Mouse (Mus musculus) liver, embryonic 16.5 days (tissue): ENCODE measurements around the gene Sap30bp. TPM values are rescaled to one million over a fixed set of nuclear protein-coding genes. Genes with fewer than 3 reads are reported as not detected.

ENCODE experiments used
- ATAC-seq: fragments of 200-750 bp; cut with Nextera tagmentation; 2 replicates; pipeline ENCODE4 v1.8.0; 2017; ENCODE audit warnings: low read depth, mild to moderate bottlenecking, moderate number of reproducible peaks, moderate library complexity
- H3K27ac ChIP-seq: fragments of 300-500 bp; sonication (generic); 2 replicates; pipeline ENCODE4 v1.5.1; 2014; ENCODE audit warnings: mild to moderate bottlenecking, low read length
- H3K27me3 ChIP-seq: fragments of 300-500 bp; sonication (generic); 2 replicates; pipeline ENCODE4 v1.6.1; 2014; ENCODE audit warnings: low read depth, low read length, mixed read lengths; ENCODE audit not compliant: control insufficient read depth, insufficient read depth
- H3K36me3 ChIP-seq: fragments of 300-500 bp; sonication (generic); 2 replicates; pipeline ENCODE4 v1.6.1; 2014; ENCODE audit warnings: mild to moderate bottlenecking; ENCODE audit not compliant: control insufficient read depth, insufficient read depth
- H3K4me1 ChIP-seq: fragments of 300-500 bp; sonication (generic); 2 replicates; pipeline ENCODE4 v1.6.1; 2014; ENCODE audit warnings: low read depth, low read length, mixed read lengths; ENCODE audit not compliant: control insufficient read depth
- H3K4me2 ChIP-seq: fragments of 300-500 bp; sonication (generic); 2 replicates; pipeline ENCODE4 v1.6.1; 2014; ENCODE audit warnings: low read depth, low read length, mixed read lengths
- H3K4me3 ChIP-seq: fragments of 300-500 bp; sonication (generic); 2 replicates; pipeline ENCODE4 v1.5.1; 2014; ENCODE audit warnings: low read depth, mild to moderate bottlenecking, low read length
- H3K9ac ChIP-seq: fragments of 300-500 bp; sonication (generic); 2 replicates; pipeline ENCODE4 v1.6.1; 2014; ENCODE audit warnings: low read depth, low read length
- H3K9me3 ChIP-seq: fragments of 300-500 bp; sonication (generic); replicated peaks from 2 replicates; pipeline ENCODE4 v1.6.1; 2016; ENCODE audit warnings: low read length; ENCODE audit not compliant: control insufficient read depth
- WGBS: fragments of 180-500 bp; shearing (Covaris S2); extraction: QIAGEN DNeasy Blood & Tissue Kit; methylation state at CpG from one replicate; pipeline ENCODE4 v1.1.7; 2014; ENCODE audit not compliant: insufficient replicate concordance; 5-methylcytosine and 5-hydroxymethylcytosine counted together
- polyA plus RNA-seq: library from polyadenylated mRNA; unstranded; fragments of >200 nt; fragmentation: Nextera tagmentation; extraction: Ambion mirVana; gene quantifications from 2 replicates; pipeline ENCODE4 v1.2.1, GENCODE M21; 2015

The Sap30bp gene
- polyA plus RNA-seq, 1 experiment from 2014 or later, result 13.6 TPM

GRCm38 (mm10) chr11:115919073-115919472 is 14.0 kb upstream of the Sap30bp start:
- 65% methylated on average over 5 of the region's 5 CpGs for WGBS
- H3K27me3 ChIP-seq, result no peaks in the 10 kb centered on the region
- no peak overlapping the region for H3K4me3 ChIP-seq
- peaks cover 2% of the 10 kb centered on the region; the same call in 1 of the 2 replicates for H3K36me3 ChIP-seq
- no peak overlapping the region for H3K4me2 ChIP-seq
- 0 out of 2 replicates have a peak overlapping the region, but pooled peaks have one; percentile 20 for H3K27ac ChIP-seq
- H3K4me1 ChIP-seq, result peaks cover 3% of the 10 kb centered on the region
- H3K9ac ChIP-seq, result no peak overlapping the region
- ATAC-seq, result peak; percentile 47; the same call in 1 of the 2 replicates
- H3K9me3 ChIP-seq, result no peaks in the 10 kb centered on the region

GRCm38 (mm10) chr11:115920110-115920818 is 12.8 kb upstream of the Sap30bp start:
- peaks cover 3% of the 10 kb centered on the region for H3K4me1 ChIP-seq
- no peak overlapping the region for H3K4me3 ChIP-seq
- WGBS, result 27% methylated on average over 6 of the region's 6 CpGs
- H3K36me3 ChIP-seq, result peaks cover 2% of the 10 kb centered on the region; the same call in 1 of the 2 replicates
- no peak overlapping the region for H3K4me2 ChIP-seq
- no peaks in the 10 kb centered on the region for H3K27me3 ChIP-seq
- peak; percentile 58 for ATAC-seq
- no peaks in the 10 kb centered on the region for H3K9me3 ChIP-seq
- H3K27ac ChIP-seq, result no peak overlapping the region
- H3K9ac ChIP-seq, result no peak overlapping the region

GRCm38 (mm10) chr11:115921986-115922385 is 11.1 kb upstream of the Sap30bp start:
- 93% methylated on average over 1 of the region's 1 CpGs for whole genome bisulfite sequencing
- H3K9ac ChIP-seq, result no peak overlapping the region
- no peaks in the 10 kb centered on the region for H3K9me3 ChIP-seq
- H3K36me3 ChIP-seq, result peaks cover 2% of the 10 kb centered on the region; the same call in 1 of the 2 replicates
- no peaks in the 10 kb centered on the region for H3K27me3 ChIP-seq
- peaks cover under 1% of the 10 kb centered on the region; the same call in 1 of the 2 replicates for H3K4me1 ChIP-seq
- H3K4me2 ChIP-seq, result no peak overlapping the region
- H3K27ac ChIP-seq, result no peak overlapping the region
- no peak for ATAC-seq
- H3K4me3 ChIP-seq, result no peak overlapping the region

GRCm38 (mm10) chr11:115929031-115929430 is 4.1 kb upstream of the Sap30bp start:
- 82% methylated on average over 8 of the region's 8 CpGs for WGBS

GRCm38 (mm10) chr11:115929818-115930217 is 3.3 kb upstream of the Sap30bp start:
- Histone ChIP-seq H3K9me3 (no peaks in the 10 kb centered on the region), H3K27me3 (no peaks in the 10 kb centered on the region), H3K36me3 (no peaks in the 10 kb centered on the region), H3K4me2 (no peak overlapping the region), H3K9ac (no peak overlapping the region), H3K4me3 (no peak overlapping the region), H3K27ac (no peak overlapping the region), H3K4me1 (peaks cover 17% of the 10 kb centered on the region)
- no peak for ATAC-seq
- WGBS, result 44% methylated on average over 3 of the region's 3 CpGs

More at GRCm38 (mm10) chr11:115929031-115929430, 4.1 kb upstream of the Sap30bp start:
- Histone ChIP-seq H3K27ac (no peak overlapping the region), H3K4me1 (peaks cover 11% of the 10 kb centered on the region), H3K36me3 (no peaks in the 10 kb centered on the region), H3K4me2 (no peak overlapping the region), H3K27me3 (no peaks in the 10 kb centered on the region), H3K9me3 (no peaks in the 10 kb centered on the region), H3K4me3 (no peak overlapping the region), H3K9ac (no peak overlapping the region)
- ATAC-seq, result no peak

- Histone ChIP-seq H3K36me3 (no peaks in the 10 kb centered on the region), H3K4me2 (no peak overlapping the region), H3K4me3 (no peak overlapping the region), H3K9ac (no peak overlapping the region), H3K27me3 (no peaks in the 10 kb centered on the region), H3K27ac (no peak overlapping the region), H3K4me1 (peaks cover 19% of the 10 kb centered on the region), H3K9me3 (no peaks in the 10 kb centered on the region)
- no peak for ATAC-seq
- WGBS, result 53% methylated on average over 3 of the region's 3 CpGs
Observed at GRCm38 (mm10) chr11:115931235-115931634, 1.8 kb upstream of the Sap30bp start.

- Histone ChIP-seq H3K9me3 (no peaks in the 10 kb centered on the region), H3K4me3 (peak overlapping the region; percentile 78), H3K4me1 (peaks cover 19% of the 10 kb centered on the region), H3K4me2 (peak overlapping the region; percentile 88), H3K27ac (no peak overlapping the region), H3K9ac (peak overlapping the region; percentile 73), H3K36me3 (peaks cover 6% of the 10 kb centered on the region), H3K27me3 (no peaks in the 10 kb centered on the region)
- peak; percentile 19 for ATAC-seq
- under 1% methylated on average over 16 of the region's 16 CpGs for WGBS
Observed at GRCm38 (mm10) chr11:115933747-115934110, 647 bp downstream of the Sap30bp start.

GRCm38 (mm10) chr11:115939690-115940329 is 6.7 kb downstream of the Sap30bp start:
- H3K36me3 ChIP-seq, result peaks cover 13% of the 10 kb centered on the region
- no peak overlapping the region for H3K27ac ChIP-seq
- peaks cover 5% of the 10 kb centered on the region for H3K4me1 ChIP-seq
- H3K9ac ChIP-seq, result no peak overlapping the region
- 18% methylated on average over 6 of the region's 6 CpGs for WGBS
- no peaks in the 10 kb centered on the region for H3K27me3 ChIP-seq
- ATAC-seq, result no peak; the same call in 1 of the 2 replicates
- H3K4me2 ChIP-seq, result no peak overlapping the region
- H3K9me3 ChIP-seq, result no peaks in the 10 kb centered on the region
- H3K4me3 ChIP-seq, result no peak overlapping the region

GRCm38 (mm10) chr11:115941980-115942379 is 8.9 kb downstream of the Sap30bp start:
- H3K27me3 ChIP-seq, result no peaks in the 10 kb centered on the region
- H3K4me2 ChIP-seq, result no peak overlapping the region
- H3K27ac ChIP-seq, result no peak overlapping the region
- H3K36me3 ChIP-seq, result peaks cover 13% of the 10 kb centered on the region
- H3K4me1 ChIP-seq, result peaks cover 3% of the 10 kb centered on the region
- no peaks in the 10 kb centered on the region for H3K9me3 ChIP-seq
- H3K9ac ChIP-seq, result no peak overlapping the region
- no peak overlapping the region for H3K4me3 ChIP-seq
- no peak for ATAC-seq
- WGBS, result 81% methylated on average over 7 of the region's 7 CpGs
